Mouse (Mus musculus) retina, postnatal 1 day (tissue): ENCODE results near the gene Sim2.

Source experiments
- DNase-seq: peaks from one replicate; pipeline ENCODE4 v3.0.0-alpha.2; 2012

Sim2 gene

DNA sequence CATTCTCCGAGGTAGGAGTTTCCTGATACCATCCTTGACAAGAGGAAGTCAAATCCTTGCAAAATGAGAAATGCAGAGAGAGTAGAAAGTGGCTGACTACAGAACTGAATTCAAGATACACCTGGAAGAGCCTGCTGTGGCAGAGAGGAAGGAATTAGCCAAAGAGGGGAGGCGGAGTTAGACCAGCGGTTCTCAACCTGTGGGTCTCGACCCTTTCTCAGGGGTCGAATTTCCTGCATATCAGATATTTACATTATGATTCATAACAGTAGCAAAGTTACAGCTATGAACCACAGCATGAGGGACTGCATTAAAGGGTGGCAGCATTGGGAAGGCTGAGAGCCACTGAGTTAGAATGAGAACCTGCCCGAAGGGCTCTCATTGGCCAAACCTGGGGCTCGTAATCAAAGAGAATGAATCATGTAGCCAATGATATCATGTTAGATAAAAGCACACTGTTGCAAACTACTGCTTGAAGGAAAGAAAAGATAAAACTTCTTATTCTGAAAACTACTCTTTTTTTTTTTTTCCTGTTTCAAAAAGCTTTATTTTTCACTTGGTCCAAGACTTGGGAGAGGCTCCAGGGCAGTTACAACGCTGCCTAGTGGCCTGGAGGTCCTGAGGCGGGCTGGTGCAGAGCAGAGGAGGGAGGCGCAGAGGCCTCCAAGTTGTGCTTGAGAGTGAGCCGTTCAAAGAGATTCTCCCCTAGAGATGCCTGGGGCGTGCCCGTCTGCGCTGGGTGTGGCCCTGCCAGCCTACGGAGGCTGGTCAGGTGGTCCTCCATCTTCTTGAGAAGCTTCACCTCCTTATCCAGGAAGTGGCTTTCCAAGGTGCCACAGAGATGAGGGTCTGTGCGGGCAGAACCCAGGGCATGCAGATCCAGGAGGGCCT lies 84.2 kb downstream of the Sim2 start:
- no peak for DNase-seq

DNA sequence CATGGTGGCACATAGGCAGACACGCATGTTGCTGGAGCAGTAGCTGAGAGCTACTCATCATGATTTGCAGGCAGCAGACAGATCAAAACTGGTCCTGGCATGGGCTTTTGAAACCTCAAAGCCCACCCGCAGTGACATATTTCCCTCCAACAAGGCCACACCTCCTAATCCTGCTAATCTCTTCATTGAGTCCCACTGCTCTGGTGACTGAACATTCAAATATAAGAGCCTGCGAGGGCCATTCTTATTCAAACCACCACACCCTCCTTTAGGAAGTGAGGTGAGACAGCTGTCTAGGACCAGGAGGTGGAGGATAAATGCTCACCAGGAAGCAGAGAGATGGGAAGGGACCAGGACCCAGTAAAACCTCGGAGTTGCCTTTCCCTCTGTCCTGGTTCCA lies 85.5 kb downstream of the Sim2 start:
- peak; percentile 80 for DNase-seq

DNA sequence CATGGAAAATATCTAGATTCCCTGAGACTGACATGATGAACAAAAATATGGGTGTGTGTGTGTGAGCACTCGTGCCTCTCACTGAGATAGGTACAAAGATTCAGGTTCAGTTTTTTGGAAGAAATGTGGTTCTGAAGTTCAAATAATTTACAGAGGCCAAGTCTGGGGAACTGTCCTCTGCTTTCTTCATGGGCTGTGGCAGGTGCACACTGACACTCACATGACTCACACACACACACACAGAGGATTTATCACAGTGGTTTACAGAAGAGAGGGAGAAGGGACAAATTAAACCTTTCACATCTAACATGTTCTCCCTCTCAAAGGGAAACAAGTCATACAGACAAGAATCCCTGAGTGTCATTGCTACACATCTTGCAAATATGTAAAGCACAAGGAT lies 88.6 kb downstream of the Sim2 start:
- DNase-seq = no peak

DNA sequence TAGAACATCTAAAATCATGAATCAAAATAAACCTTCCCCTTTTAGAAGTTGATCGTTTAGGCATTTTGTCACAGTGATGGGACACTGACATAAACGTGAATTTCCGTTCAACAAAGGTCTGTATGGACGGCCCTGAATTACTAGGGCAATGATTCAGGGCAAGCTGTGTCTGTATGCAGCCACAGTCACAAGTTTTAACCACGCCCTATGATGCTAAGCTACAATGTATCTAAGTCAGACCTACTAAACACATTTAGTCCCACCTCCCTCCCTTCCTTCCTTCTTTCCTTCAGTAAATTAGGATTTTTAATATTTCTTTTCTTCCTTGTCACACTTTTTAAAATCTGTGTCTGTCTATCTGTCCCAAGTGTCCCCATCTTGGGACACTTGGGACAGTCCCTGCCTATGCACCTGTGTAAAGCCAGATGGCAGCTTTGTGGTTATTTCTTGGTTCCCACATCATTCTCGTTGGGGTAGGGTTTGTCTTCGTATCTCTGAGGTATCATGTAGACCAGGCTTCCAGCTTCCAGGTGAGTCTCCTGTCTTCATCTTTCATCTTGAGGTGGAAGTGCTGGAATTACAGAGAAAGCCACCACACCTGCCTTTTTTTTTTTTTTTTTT lies 90.7 kb downstream of the Sim2 start:
- DNase-seq = no peak
